Mouse (Mus musculus) embryonic facial prominence, embryonic 15.5 days (tissue): ENCODE results near the gene Ltb4r2. TPM values are rescaled to one million over a fixed set of nuclear protein-coding genes. Genes with fewer than 3 reads are reported as not detected.
A peak's percentile ranks its signal among the peaks of the same experiment; 100 is the strongest.

Source experiments
- ATAC-seq: fragments of 200-750 bp; cut with Nextera tagmentation; 2 replicates; pipeline ENCODE4 v1.8.0; 2017; ENCODE audit warnings: low read depth, moderate TSS enrichment; ENCODE audit not compliant: insufficient number of reproducible peaks, low FRiP score, low TSS enrichment
- H3K27ac ChIP-seq: fragments of 300-500 bp; sonication (generic); replicated peaks from 2 replicates; pipeline ENCODE4 v1.5.1; 2015; ENCODE audit warnings: mild to moderate bottlenecking, inconsistent platforms
- H3K27me3 ChIP-seq: fragments of 300-500 bp; sonication (generic); 2 replicates; pipeline ENCODE4 v1.6.1; 2015; ENCODE audit warnings: inconsistent platforms
- H3K36me3 ChIP-seq: fragments of 300-500 bp; sonication (generic); 2 replicates; pipeline ENCODE4 v1.6.1; 2015; ENCODE audit warnings: mild to moderate bottlenecking, inconsistent platforms
- H3K4me1 ChIP-seq: fragments of 300-500 bp; sonication (generic); 2 replicates; pipeline ENCODE4 v1.6.1; 2015; ENCODE audit warnings: inconsistent platforms
- H3K4me2 ChIP-seq: fragments of 300-500 bp; sonication (generic); replicated peaks from 2 replicates; pipeline ENCODE4 v1.6.1; 2015; ENCODE audit warnings: mild to moderate bottlenecking, inconsistent platforms
- H3K4me3 ChIP-seq: fragments of 300-500 bp; sonication (generic); replicated peaks from 2 replicates; pipeline ENCODE4 v1.5.1; 2015; ENCODE audit warnings: mild to moderate bottlenecking, inconsistent platforms
- H3K9ac ChIP-seq: fragments of 300-500 bp; sonication (generic); 2 replicates; pipeline ENCODE4 v1.6.1; 2015; ENCODE audit warnings: inconsistent platforms
- H3K9me3 ChIP-seq: fragments of 300-500 bp; sonication (generic); replicated peaks from 2 replicates; pipeline ENCODE4 v1.6.1; 2016; ENCODE audit warnings: inconsistent platforms
- WGBS: fragments of 180-500 bp; shearing (Covaris S2); methylation state at CpG from one replicate; pipeline ENCODE4 v1.1.7; 2015; 5-methylcytosine and 5-hydroxymethylcytosine counted together
- polyA plus RNA-seq: library from polyadenylated mRNA; unstranded; fragments of >200 nt; fragmentation: Nextera tagmentation; extraction: Ambion mirVana; gene quantifications from 2 replicates; pipeline ENCODE4 v1.2.1, GENCODE M21; 2015

The Ltb4r2 gene
- polyA plus RNA-seq = 0.95 and 1.4 TPM in 2 replicates

- WGBS = 64% methylated on average over 6 of the region's 6 CpGs
- peak within 1 kb of the TSS; percentile 69 for H3K9ac ChIP-seq
- ATAC-seq = no peak
- peaks cover 8% of the 10 kb centered on the region; the same call in 1 of the 2 replicates for H3K36me3 ChIP-seq
- no peaks in the 10 kb centered on the region for H3K9me3 ChIP-seq
- peaks cover 22% of the 10 kb centered on the region for H3K4me1 ChIP-seq
- H3K4me2 ChIP-seq = peak within 1 kb of the TSS; percentile 97
- peak within 1 kb of the TSS; percentile 60 for H3K4me3 ChIP-seq
- peak within 1 kb of the TSS; percentile 58; the same call in 1 of the 2 replicates for H3K27ac ChIP-seq
- peaks cover 24% of the 10 kb centered on the region for H3K27me3 ChIP-seq
Measured at GRCm38 (mm10) chr14:55761163-55761562, at the start of gene Ltb4r2. Gene Ltb4r2, plus strand, starts transcription at chr14:55761428.

GRCm38 (mm10) chr14:55711786-55712185 lies 49.4 kb upstream of the Ltb4r2 start:
- peaks cover 19% of the 10 kb centered on the region for H3K4me1 ChIP-seq
- H3K4me2 ChIP-seq = no peak overlapping the region
- H3K36me3 ChIP-seq = peaks cover 6% of the 10 kb centered on the region
- H3K9ac ChIP-seq = no peak overlapping the region
- H3K27me3 ChIP-seq = peaks cover 10% of the 10 kb centered on the region; the same call in 1 of the 2 replicates
- ATAC-seq = no peak
- H3K9me3 ChIP-seq = no peaks in the 10 kb centered on the region
- 74% methylated on average over 7 of the region's 7 CpGs for WGBS
- no peak overlapping the region for H3K27ac ChIP-seq
- 0 out of 2 replicates have a peak overlapping the region, but pooled peaks have one; percentile 7 for H3K4me3 ChIP-seq

- Histone ChIP-seq H3K4me3 (peak overlapping the region; percentile 23), H3K9ac (no peak overlapping the region; the same call in 1 of the 2 replicates), H3K36me3 (peaks cover 16% of the 10 kb centered on the region), H3K4me1 (peaks cover 19% of the 10 kb centered on the region), H3K27me3 (peaks cover 10% of the 10 kb centered on the region; the same call in 1 of the 2 replicates), H3K27ac (peak overlapping the region; percentile 74), H3K9me3 (no peaks in the 10 kb centered on the region), H3K4me2 (peak overlapping the region; percentile 41)
- no peak for ATAC-seq
- 14% methylated on average over 25 of the region's 25 CpGs for WGBS
Measured at GRCm38 (mm10) chr14:55713007-55713728, 48.1 kb upstream of the Ltb4r2 start.

- Histone ChIP-seq H3K36me3 (peaks cover 22% of the 10 kb centered on the region), H3K4me3 (peak within 1 kb of the TSS; percentile 23), H3K4me2 (peak within 1 kb of the TSS; percentile 41), H3K9ac (no peak within 1 kb of the TSS; the same call in 1 of the 2 replicates), H3K27me3 (peaks cover 10% of the 10 kb centered on the region; the same call in 1 of the 2 replicates), H3K9me3 (no peaks in the 10 kb centered on the region), H3K4me1 (peaks cover 19% of the 10 kb centered on the region), H3K27ac (peak within 1 kb of the TSS; percentile 74)
- WGBS = 24% methylated on average over 4 of the region's 4 CpGs
- ATAC-seq = no peak
Measured at GRCm38 (mm10) chr14:55713729-55714122, 47.5 kb upstream of the Ltb4r2 start, which contains the start of gene Tgm1. Gene Tgm1, minus strand, starts transcription at chr14:55713926.

GRCm38 (mm10) chr14:55714893-55715292 lies 46.3 kb upstream of the Ltb4r2 start:
- H3K4me2 ChIP-seq = no peak overlapping the region
- peaks cover 33% of the 10 kb centered on the region for H3K36me3 ChIP-seq
- H3K4me3 ChIP-seq = no peak overlapping the region
- peak overlapping the region; percentile 58 for H3K27ac ChIP-seq
- peaks cover 10% of the 10 kb centered on the region; the same call in 1 of the 2 replicates for H3K27me3 ChIP-seq
- no peak overlapping the region for H3K9ac ChIP-seq
- no peak for ATAC-seq
- H3K4me1 ChIP-seq = peaks cover 19% of the 10 kb centered on the region
- 23% methylated on average over 6 of the region's 6 CpGs for WGBS
- no peaks in the 10 kb centered on the region for H3K9me3 ChIP-seq

- Histone ChIP-seq H3K4me1 (peaks cover 24% of the 10 kb centered on the region), H3K4me3 (no peak overlapping the region), H3K9ac (no peak overlapping the region), H3K4me2 (no peak overlapping the region), H3K9me3 (no peaks in the 10 kb centered on the region), H3K36me3 (peaks cover 36% of the 10 kb centered on the region), H3K27ac (no peak overlapping the region), H3K27me3 (peaks cover 10% of the 10 kb centered on the region; the same call in 1 of the 2 replicates)
- 86% methylated on average over 6 of the region's 6 CpGs for WGBS
- no peak for ATAC-seq
Measured at GRCm38 (mm10) chr14:55716271-55716670, 45.0 kb upstream of the Ltb4r2 start.

- H3K36me3 ChIP-seq = peaks cover 36% of the 10 kb centered on the region
- H3K4me3 ChIP-seq = no peak overlapping the region
- H3K4me1 ChIP-seq = peaks cover 28% of the 10 kb centered on the region
- peaks cover 10% of the 10 kb centered on the region; the same call in 1 of the 2 replicates for H3K27me3 ChIP-seq
- no peak overlapping the region for H3K9ac ChIP-seq
- H3K27ac ChIP-seq = no peak overlapping the region
- H3K9me3 ChIP-seq = no peaks in the 10 kb centered on the region
- no peak for ATAC-seq
- WGBS = 43% methylated on average over 8 of the region's 8 CpGs
- no peak overlapping the region for H3K4me2 ChIP-seq
Measured at GRCm38 (mm10) chr14:55716884-55717283, 44.3 kb upstream of the Ltb4r2 start.

GRCm38 (mm10) chr14:55719737-55720136 lies 41.5 kb upstream of the Ltb4r2 start:
- H3K4me3 ChIP-seq = no peak overlapping the region
- H3K9ac ChIP-seq = no peak overlapping the region
- 91% methylated on average over 6 of the region's 6 CpGs for WGBS
- no peaks in the 10 kb centered on the region for H3K27me3 ChIP-seq
- H3K27ac ChIP-seq = no peak overlapping the region
- H3K36me3 ChIP-seq = peaks cover 36% of the 10 kb centered on the region
- H3K9me3 ChIP-seq = no peaks in the 10 kb centered on the region
- peaks cover 19% of the 10 kb centered on the region for H3K4me1 ChIP-seq
- H3K4me2 ChIP-seq = no peak overlapping the region
- ATAC-seq = no peak

- Histone ChIP-seq H3K27ac (no peak overlapping the region), H3K4me3 (peak overlapping the region; percentile 93; the same call in 1 of the 2 replicates), H3K36me3 (peaks cover 36% of the 10 kb centered on the region), H3K4me2 (no peak overlapping the region), H3K27me3 (no peaks in the 10 kb centered on the region), H3K9me3 (no peaks in the 10 kb centered on the region), H3K9ac (no peak overlapping the region), H3K4me1 (peaks cover 16% of the 10 kb centered on the region; the same call in 1 of the 2 replicates)
- whole genome bisulfite sequencing = 88% methylated on average over 12 of the region's 12 CpGs
- no peak for ATAC-seq
Measured at GRCm38 (mm10) chr14:55720666-55721065, 40.6 kb upstream of the Ltb4r2 start.

GRCm38 (mm10) chr14:55721076-55721475 lies 40.2 kb upstream of the Ltb4r2 start:
- Histone ChIP-seq H3K27ac (peak overlapping the region; percentile 83; the same call in 1 of the 2 replicates), H3K9me3 (no peaks in the 10 kb centered on the region), H3K9ac (0 out of 2 replicates have a peak overlapping the region, but pooled peaks have one; percentile 69), H3K36me3 (peaks cover 36% of the 10 kb centered on the region), H3K4me1 (peaks cover 16% of the 10 kb centered on the region; the same call in 1 of the 2 replicates), H3K27me3 (no peaks in the 10 kb centered on the region), H3K4me3 (peak overlapping the region; percentile 93), H3K4me2 (peak overlapping the region; percentile 75)
- WGBS = 71% methylated on average over 6 of the region's 6 CpGs
- no peak for ATAC-seq

- WGBS = under 1% methylated on average over 50 of the region's 50 CpGs
- peak within 1 kb of the TSS; percentile 69 for H3K9ac ChIP-seq
- H3K36me3 ChIP-seq = peaks cover 29% of the 10 kb centered on the region
- H3K27ac ChIP-seq = peak within 1 kb of the TSS; percentile 83
- ATAC-seq = peak; percentile 95
- peak within 1 kb of the TSS; percentile 93 for H3K4me3 ChIP-seq
- peak within 1 kb of the TSS; percentile 75 for H3K4me2 ChIP-seq
- no peaks in the 10 kb centered on the region for H3K27me3 ChIP-seq
- no peaks in the 10 kb centered on the region for H3K9me3 ChIP-seq
- H3K4me1 ChIP-seq = peaks cover 16% of the 10 kb centered on the region; the same call in 1 of the 2 replicates
Measured at GRCm38 (mm10) chr14:55721700-55722437, 39.4 kb upstream of the Ltb4r2 start, which contains the start of gene Rabggta. Gene Rabggta, minus strand, starts transcription at chr14:55722263.
